Mouse (Mus musculus): Measurements from ENCODE around the gene Gm12185. TPM values are rescaled to one million over a fixed set of nuclear protein-coding genes. Genes with fewer than 3 reads are reported as not detected.
"Not testable (repeated sequence)": the region's sequence is repeated elsewhere in the genome, so short reads cannot be mapped to it uniquely, and the experiment has no call there.

The Gm12185 gene
- 0.05 TPM in 1 of 2 replicates, not detected in the other for polyA plus RNA-seq (2015; fragmentation: Nextera tagmentation; extraction: Ambion mirVana)

- not testable (repeated sequence) for H3K27ac ChIP-seq; H3K4me3 ChIP-seq; ATAC-seq (ENCODE audit: borderline replicate concordance, extremely low read depth, low FRiP score, low TSS enrichment); H3K9me3 ChIP-seq; H3K36me3 ChIP-seq; H3K9ac ChIP-seq; H3K27me3 ChIP-seq; H3K4me1 ChIP-seq; H3K4me2 ChIP-seq
- 36% methylated on average over 4 of the region's 4 CpGs for WGBS
These were observed at the start of gene Gm12185 for GRCm38 (mm10) chr11:48991740-48992520. Gene Gm12185 (minus strand): TSS chr11:48992226.

GRCm38 (mm10) chr11:49012074-49012473 lies 20.0 kb upstream of the Gm12185 start:
- H3K27me3 ChIP-seq, H3K4me1 ChIP-seq, H3K36me3 ChIP-seq, H3K4me2 ChIP-seq, H3K4me3 ChIP-seq, H3K9ac ChIP-seq, H3K9me3 ChIP-seq: not testable (repeated sequence)
- H3K27ac ChIP-seq = peak overlapping the region; percentile 53; the same call in 1 of the 2 replicates
- ATAC-seq (ENCODE audit: borderline replicate concordance, extremely low read depth, low FRiP score, low TSS enrichment) = peak; percentile 81

- ATAC-seq (ENCODE audit: borderline replicate concordance, extremely low read depth, low FRiP score, low TSS enrichment) = not testable (repeated sequence)
These were observed 14.8 kb upstream of the Gm12185 start for GRCm38 (mm10) chr11:49006785-49007184.

GRCm38 (mm10) chr11:49006317-49006716 lies 14.3 kb upstream of the Gm12185 start:
- 40% methylated on average over 2 of the region's 2 CpGs for WGBS
- not testable (repeated sequence) for H3K4me3 ChIP-seq; H3K4me2 ChIP-seq; H3K27me3 ChIP-seq; H3K36me3 ChIP-seq; ATAC-seq (ENCODE audit: borderline replicate concordance, extremely low read depth, low FRiP score, low TSS enrichment); H3K9ac ChIP-seq; H3K9me3 ChIP-seq; H3K4me1 ChIP-seq
- 0 out of 2 replicates have a peak overlapping the region, but pooled peaks have one; percentile 41 for H3K27ac ChIP-seq

More at GRCm38 (mm10) chr11:49006785-49007184, 14.8 kb upstream of the Gm12185 start:
- not testable (repeated sequence) for H3K36me3 ChIP-seq, H3K4me2 ChIP-seq, H3K4me1 ChIP-seq, H3K9me3 ChIP-seq, H3K4me3 ChIP-seq, H3K27me3 ChIP-seq, H3K9ac ChIP-seq
- H3K27ac ChIP-seq = 0 out of 2 replicates have a peak overlapping the region, but pooled peaks have one; percentile 41
- 0% methylated on average over 1 of the region's 1 CpGs for WGBS

- 72% methylated on average over 1 of the region's 1 CpGs for WGBS
- not testable (repeated sequence) for H3K4me1 ChIP-seq
These were observed 8.4 kb upstream of the Gm12185 start for GRCm38 (mm10) chr11:49000411-49000810.

GRCm38 (mm10) chr11:48994018-48994417 lies 2.0 kb upstream of the Gm12185 start, which contains the start of gene Tgtp1:
Gene Tgtp1 (minus strand): TSS chr11:48994172.
- not testable (repeated sequence) for H3K36me3 ChIP-seq, H3K4me3 ChIP-seq, H3K9me3 ChIP-seq, H3K27me3 ChIP-seq, H3K4me1 ChIP-seq, H3K9ac ChIP-seq, H3K27ac ChIP-seq, H3K4me2 ChIP-seq
- WGBS = 22% methylated on average over 2 of the region's 2 CpGs
- ATAC-seq (ENCODE audit: borderline replicate concordance, extremely low read depth, low FRiP score, low TSS enrichment) = peak; percentile 46; the same call in 1 of the 2 replicates

More at GRCm38 (mm10) chr11:49000411-49000810, 8.4 kb upstream of the Gm12185 start:
- H3K4me3 ChIP-seq; H3K4me2 ChIP-seq; H3K9ac ChIP-seq; H3K27me3 ChIP-seq; ATAC-seq (ENCODE audit: borderline replicate concordance, extremely low read depth, low FRiP score, low TSS enrichment); H3K27ac ChIP-seq; H3K9me3 ChIP-seq; H3K36me3 ChIP-seq: not testable (repeated sequence)

GRCm38 (mm10) chr11:48993296-48993695 lies 1.3 kb upstream of the Gm12185 start:
- not testable (repeated sequence) for H3K4me2 ChIP-seq; ATAC-seq (ENCODE audit: borderline replicate concordance, extremely low read depth, low FRiP score, low TSS enrichment); H3K27ac ChIP-seq; H3K9me3 ChIP-seq; H3K9ac ChIP-seq; H3K36me3 ChIP-seq; H3K4me3 ChIP-seq; H3K4me1 ChIP-seq; H3K27me3 ChIP-seq
- 22% methylated on average over 10 of the region's 10 CpGs for WGBS

- H3K4me3 ChIP-seq; H3K9ac ChIP-seq; ATAC-seq (ENCODE audit: borderline replicate concordance, extremely low read depth, low FRiP score, low TSS enrichment); H3K4me1 ChIP-seq; H3K9me3 ChIP-seq; H3K4me2 ChIP-seq; H3K27ac ChIP-seq; H3K36me3 ChIP-seq; H3K27me3 ChIP-seq: not testable (repeated sequence)
- WGBS = 58% methylated on average over 2 of the region's 2 CpGs
These were observed 2.0 kb downstream of the Gm12185 start for GRCm38 (mm10) chr11:48989981-48990380.

GRCm38 (mm10) chr11:48988219-48988618 lies 3.8 kb downstream of the Gm12185 start:
- not testable (repeated sequence) for H3K9me3 ChIP-seq; H3K4me2 ChIP-seq; H3K27me3 ChIP-seq; H3K4me1 ChIP-seq; H3K36me3 ChIP-seq; ATAC-seq (ENCODE audit: borderline replicate concordance, extremely low read depth, low FRiP score, low TSS enrichment); H3K9ac ChIP-seq; H3K4me3 ChIP-seq; H3K27ac ChIP-seq
- 73% methylated on average over 2 of the region's 3 CpGs for WGBS

GRCm38 (mm10) chr11:48982848-48983247 lies 9.2 kb downstream of the Gm12185 start:
- H3K27ac ChIP-seq; ATAC-seq (ENCODE audit: borderline replicate concordance, extremely low read depth, low FRiP score, low TSS enrichment); H3K36me3 ChIP-seq; H3K4me1 ChIP-seq; H3K9ac ChIP-seq; H3K9me3 ChIP-seq; H3K27me3 ChIP-seq; H3K4me2 ChIP-seq; H3K4me3 ChIP-seq: not testable (repeated sequence)
- WGBS = no CpG with 5 or more reads among the region's 3 CpGs

GRCm38 (mm10) chr11:48980052-48980451 lies 12.0 kb downstream of the Gm12185 start:
- not testable (repeated sequence) for H3K27ac ChIP-seq; H3K27me3 ChIP-seq; H3K9ac ChIP-seq; H3K4me2 ChIP-seq; ATAC-seq (ENCODE audit: borderline replicate concordance, extremely low read depth, low FRiP score, low TSS enrichment); H3K9me3 ChIP-seq; H3K4me3 ChIP-seq; H3K4me1 ChIP-seq; H3K36me3 ChIP-seq
- WGBS = no CpG with 5 or more reads among the region's 5 CpGs

GRCm38 (mm10) chr11:48979251-48979650 lies 12.8 kb downstream of the Gm12185 start, which contains the start of gene 9930111J21Rik1:
Gene 9930111J21Rik1 (minus strand): TSS chr11:48979398.
- H3K4me2 ChIP-seq; ATAC-seq (ENCODE audit: borderline replicate concordance, extremely low read depth, low FRiP score, low TSS enrichment); H3K27ac ChIP-seq; H3K27me3 ChIP-seq; H3K9me3 ChIP-seq; H3K9ac ChIP-seq; H3K36me3 ChIP-seq; H3K4me3 ChIP-seq; H3K4me1 ChIP-seq: not testable (repeated sequence)
- WGBS = no CpG with 5 or more reads among the region's 3 CpGs
